Mouse (Mus musculus): ENCODE measurements around the gene Gab2.

Gene Gab2

DNA sequence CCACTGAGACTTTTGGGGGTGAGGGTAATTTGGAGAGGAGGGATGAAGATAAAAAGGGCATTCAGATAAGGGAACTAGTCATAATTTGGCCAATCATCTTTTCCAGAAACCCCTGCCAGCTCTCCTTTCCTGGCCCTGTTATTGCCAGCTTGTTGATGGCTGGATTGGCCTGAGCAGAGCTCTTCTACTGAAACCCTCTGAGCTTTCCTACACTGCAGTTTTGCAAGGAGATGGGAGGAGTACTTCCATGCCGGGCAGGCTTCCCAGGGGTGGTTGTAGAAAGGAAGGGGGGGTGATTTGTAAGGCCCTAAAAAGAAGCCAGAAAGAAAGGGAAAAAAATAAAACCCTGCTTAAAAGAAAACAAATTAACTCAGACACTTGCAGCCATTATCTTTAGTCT lies 181.2 kb downstream of the Gab2 start:
- no peak for DNase-seq

GRCm38 (mm10) chr7:97270367-97270766 lies 189.0 kb downstream of the Gab2 start:
- no peak for DNase-seq

GRCm38 (mm10) chr7:97271068-97271467 lies 189.7 kb downstream of the Gab2 start:
- DNase-seq, result no peak

- no peak for DNase-seq
Observed at GRCm38 (mm10) chr7:97296986-97297385, 215.6 kb downstream of the Gab2 start.

- peak; percentile 60 to 67 for DNase-seq
Observed at GRCm38 (mm10) chr7:97297466-97297865, 216.1 kb downstream of the Gab2 start.

DNA sequence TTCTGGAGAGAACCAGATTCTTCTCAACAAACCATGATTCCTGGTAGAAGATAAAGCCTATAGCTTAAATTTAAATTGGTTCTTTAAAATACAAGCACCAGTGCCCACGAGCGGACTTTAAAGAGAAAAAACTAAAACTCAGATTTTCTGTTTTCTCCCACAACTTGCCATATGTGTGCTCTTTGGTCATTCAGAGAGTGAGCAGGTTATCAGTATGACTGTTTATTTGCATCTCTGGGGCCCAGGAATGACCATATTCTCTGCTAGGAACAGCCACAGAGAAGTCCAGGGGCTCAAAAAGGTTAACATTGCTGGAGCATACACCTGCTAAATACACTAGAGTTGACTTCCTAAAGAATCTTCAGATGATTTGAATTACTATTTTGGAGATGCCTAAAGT lies 216.9 kb downstream of the Gab2 start:
- DNase-seq, result no peak

GRCm38 (mm10) chr7:97298943-97299342 lies 217.6 kb downstream of the Gab2 start:
- no peak for DNase-seq

GRCm38 (mm10) chr7:97300914-97301313 lies 219.5 kb downstream of the Gab2 start:
- DNase-seq, result no peak

GRCm38 (mm10) chr7:97301321-97301720 lies 219.9 kb downstream of the Gab2 start:
- DNase-seq, result no peak

DNA sequence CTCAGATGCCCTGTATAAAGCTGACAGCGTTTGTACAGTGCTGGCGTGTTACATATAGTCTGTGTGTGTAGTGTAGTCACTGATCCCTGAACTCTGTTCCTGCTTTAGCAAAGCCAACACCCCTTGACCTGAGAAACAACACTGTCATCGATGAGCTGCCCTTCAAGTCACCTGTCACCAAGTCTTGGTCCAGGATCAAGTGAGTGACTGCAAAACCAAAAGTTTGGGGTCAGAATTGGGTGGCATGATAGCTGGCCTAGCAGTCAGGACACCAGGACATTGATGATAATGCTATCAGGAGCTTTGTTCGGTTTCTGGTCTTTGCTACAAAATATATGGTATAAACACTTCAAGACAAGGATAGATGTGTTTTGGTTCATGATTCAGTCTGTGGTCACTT lies 220.9 kb downstream of the Gab2 start:
- DNase-seq, result no peak

DNA sequence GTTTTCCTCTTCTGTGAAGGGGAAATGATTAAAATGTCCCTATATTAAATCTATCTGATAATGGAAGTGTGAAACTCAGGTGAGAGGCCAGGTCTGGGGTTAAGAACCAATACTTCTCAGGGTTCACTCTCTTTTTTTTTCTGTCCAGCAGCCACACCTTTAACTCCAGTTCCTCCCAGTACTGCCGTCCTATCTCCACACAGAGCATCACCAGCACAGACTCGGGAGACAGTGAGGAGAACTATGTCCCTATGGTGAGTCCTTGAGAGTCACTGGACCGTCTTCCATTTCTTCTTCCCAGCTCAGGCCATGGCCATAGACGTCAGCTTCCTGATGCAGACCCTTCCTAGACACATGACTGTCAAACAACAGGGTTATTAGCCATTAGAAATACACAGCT lies 221.5 kb downstream of the Gab2 start:
- DNase-seq, result no peak

DNA sequence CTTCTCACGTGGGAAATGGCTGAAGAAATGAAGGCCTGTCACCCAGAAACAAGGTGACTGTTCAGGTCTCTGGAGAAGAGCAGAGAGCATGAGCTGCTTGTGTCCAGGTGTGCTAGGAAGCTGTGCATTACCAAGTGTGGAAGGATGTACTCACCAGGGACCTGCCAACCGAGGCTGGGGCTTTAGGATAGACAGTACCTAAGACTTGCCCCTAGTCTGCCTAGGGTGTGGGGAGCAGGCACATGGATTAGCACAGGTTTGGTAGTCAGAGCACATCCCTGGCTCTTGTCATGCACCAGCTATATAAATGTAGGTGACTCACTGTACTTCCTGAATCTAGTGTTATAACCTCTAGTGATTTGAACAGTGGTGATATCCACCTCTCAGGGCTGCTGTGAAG lies 222.2 kb downstream of the Gab2 start:
- DNase-seq, result no peak

DNA sequence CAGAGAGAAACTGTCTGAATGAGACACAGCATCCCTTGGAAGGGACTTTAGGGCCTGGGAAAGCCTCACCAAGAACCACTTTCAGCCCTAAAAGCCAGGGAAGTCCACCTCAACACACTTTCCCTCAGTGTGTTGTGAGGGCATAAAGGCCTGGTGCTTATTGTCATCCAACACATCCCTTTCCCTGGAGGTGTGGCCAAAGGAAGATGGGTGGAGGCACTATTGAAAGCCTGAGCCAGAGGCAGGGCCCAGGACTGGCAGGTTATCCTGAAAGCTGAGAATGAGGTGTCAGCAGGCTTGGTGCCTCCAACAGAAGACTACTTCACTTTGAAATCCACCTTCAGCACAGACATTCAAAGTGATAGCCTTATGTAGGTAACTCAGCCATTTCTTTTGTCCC lies 223.1 kb downstream of the Gab2 start:
- no peak for DNase-seq

- no peak for DNase-seq
Observed at GRCm38 (mm10) chr7:97305206-97305605, 223.8 kb downstream of the Gab2 start.

DNA sequence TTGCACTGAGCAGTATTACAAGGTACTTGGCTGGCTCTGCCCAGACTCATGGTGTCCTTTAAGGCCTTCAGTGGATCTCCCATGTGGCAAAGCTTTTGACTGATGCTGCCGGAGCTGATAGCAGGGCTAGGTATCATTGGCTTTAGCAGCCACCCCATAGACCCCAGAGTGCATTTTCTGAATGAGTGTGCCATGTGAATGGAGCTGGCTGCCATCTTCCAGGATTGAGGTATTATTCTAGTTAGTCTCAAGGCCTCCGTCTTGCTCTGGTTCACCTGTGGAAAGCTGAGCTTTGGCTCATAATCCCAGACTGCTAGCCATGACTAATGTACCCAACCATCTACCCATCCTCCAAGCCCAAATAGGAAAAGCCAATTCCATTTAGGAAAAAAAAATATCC lies 225.4 kb downstream of the Gab2 start:
- DNase-seq, result no peak

GRCm38 (mm10) chr7:97307546-97307945 lies 226.2 kb downstream of the Gab2 start:
- no peak for DNase-seq

DNA sequence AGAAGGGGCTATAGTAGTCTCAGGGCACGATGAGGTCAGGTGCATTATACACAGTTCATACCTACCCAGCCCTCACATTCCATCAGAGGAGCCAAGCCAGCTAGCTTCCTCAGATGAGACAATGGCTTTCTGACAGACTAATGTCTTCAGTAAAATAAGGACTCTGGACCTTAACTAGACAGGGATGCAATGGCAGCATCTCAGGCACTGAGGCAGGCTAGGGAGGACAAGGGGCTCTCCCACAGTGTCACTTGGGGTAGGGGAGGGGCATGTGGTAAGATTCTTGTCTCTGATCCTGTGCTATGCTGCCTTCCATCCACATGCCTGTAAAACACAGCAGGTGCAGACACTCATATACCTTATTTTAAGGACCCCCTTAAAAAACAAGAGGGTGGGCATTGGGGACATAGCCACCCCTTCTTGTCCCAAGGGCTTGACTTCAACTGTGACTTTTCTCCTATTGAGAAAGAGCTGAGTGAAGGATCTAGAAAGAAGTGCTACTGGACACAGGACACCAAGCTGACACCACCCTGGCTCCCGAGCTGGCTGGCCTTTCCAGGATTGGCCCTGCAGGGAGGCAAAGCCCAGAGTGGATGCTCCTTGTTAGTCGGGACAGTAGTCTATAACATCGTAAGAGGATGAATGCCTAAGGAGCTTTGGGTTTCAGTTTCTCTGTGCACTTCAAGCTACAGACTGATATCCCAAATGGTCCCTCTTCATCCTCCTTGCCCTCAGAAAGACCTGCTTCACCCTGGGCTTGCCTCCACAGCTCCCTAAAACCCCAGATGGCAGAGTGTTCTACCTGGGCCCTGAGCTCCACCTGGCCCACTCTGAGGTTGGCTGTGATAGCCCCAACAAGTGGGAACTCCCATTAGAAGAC lies 228.3 kb downstream of the Gab2 start:
- DNase-seq, result no peak

- DNase-seq, result no peak
Observed at GRCm38 (mm10) chr7:97310341-97310635, 228.9 kb downstream of the Gab2 start.

- no peak for DNase-seq
Observed at GRCm38 (mm10) chr7:97311620-97312019, 230.2 kb downstream of the Gab2 start.

- no peak for DNase-seq
Observed at GRCm38 (mm10) chr7:97312196-97312595, 230.8 kb downstream of the Gab2 start.

DNA sequence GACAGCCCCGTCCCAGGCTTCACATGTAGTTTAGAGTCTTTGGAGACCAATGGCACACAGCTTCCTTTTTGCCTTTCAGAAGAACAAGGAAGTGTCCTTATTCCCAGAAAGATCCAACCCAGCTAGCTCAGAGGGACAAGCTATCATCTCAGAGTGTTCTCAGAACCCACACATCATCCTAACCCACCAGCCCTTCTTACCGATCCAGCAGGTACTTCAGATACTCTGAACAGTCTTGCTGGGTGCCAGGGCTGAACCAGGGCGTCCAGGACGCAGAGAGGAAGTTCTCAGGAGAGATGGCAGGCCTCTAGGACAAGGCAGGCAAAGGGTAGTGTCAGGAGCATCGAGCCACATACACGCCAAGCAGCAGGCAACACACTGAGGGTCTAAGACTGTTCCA lies 231.5 kb downstream of the Gab2 start:
- no peak for DNase-seq

DNA sequence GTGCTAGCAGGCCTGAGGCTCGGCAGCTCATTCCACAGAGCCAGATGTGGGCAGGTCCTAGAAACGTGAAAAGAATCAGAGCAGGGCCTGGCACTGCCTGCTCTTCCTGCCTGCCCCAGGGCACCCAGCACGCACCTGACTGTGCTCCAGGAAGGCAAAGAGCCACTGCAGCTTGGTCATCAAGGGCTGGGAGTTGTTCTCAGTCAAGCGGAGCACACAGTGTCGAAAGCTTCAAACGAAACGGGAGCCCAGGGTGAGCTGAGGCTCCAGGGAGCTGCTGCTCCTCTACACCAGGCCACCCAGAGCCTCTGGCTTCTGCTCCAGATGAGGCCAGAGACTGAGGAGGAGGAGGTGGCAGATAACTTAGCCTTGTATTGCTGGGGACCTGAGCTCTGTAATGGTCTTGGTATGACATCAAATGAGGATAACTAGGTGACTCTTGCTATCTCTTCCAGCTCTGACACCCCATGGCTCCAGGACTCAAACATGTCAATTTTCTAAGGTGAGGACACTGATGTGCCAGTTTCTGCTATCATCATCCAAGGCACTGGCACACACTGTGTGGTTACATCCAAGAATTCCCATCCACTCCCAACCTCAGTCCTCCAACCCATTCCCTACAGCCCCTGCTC lies 232.1 kb downstream of the Gab2 start:
- DNase-seq, result no peak

- peak; percentile 25 to 38 for DNase-seq
Observed at GRCm38 (mm10) chr7:97314646-97315045, 233.3 kb downstream of the Gab2 start.

DNA sequence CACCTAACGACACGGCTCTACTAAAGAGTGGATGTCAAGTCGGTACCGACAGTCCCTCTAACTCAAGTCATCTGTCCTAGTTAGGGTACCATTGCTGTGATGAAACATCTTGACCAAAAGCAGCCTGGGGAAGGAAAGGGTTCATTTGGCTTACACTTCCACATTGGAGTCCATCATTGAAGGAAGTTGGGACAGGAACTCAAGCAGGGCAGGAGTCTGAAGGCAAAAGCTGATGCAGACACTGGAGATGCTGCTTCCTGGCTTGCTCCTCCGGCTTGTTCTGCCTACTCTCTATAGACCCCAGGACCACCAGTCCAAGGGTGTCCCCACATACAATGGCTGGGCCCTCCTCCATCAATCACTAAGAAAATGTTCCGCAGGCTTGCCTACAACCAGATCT lies 234.3 kb downstream of the Gab2 start:
- no peak for DNase-seq

GRCm38 (mm10) chr7:97317706-97318105 lies 236.3 kb downstream of the Gab2 start:
- no peak for DNase-seq

Data from cerebellum, adult 18-20 months (tissue).